Mouse (Mus musculus) cerebellum, postnatal 14 days (tissue): ENCODE results near the gene Foxm1.

Source experiments
- DNase-seq, 2 experiments: peaks; one replicate each; pipeline ENCODE4 v3.0.0; 2021; ENCODE audit warnings: mixed read lengths in 2 of 2

Gene Foxm1

DNA sequence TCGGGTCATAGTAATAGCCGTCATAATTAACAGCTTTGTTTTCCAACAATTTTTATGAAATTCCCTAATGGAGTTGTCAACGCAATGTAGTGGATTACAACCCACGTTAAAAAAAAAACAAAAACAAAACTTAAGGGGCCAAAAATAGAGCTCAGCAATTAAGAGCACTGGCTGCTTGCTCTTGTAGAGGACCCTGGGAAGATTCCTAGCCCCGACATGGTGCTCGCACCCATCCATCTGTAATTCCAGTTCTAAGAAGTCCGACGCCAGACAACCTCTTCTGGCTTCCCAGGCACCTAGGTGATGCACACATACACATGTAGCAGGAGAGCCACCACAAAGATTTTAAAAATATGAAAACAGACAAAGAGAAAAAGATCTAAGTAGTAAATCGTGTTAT, 62.3 kb downstream of the Foxm1 start:
- no peak for DNase-seq
